Mouse (Mus musculus) fibroblast of lung, adult 2 months (primary cell): Measurements from ENCODE around the gene Galnt13.
"Not testable (repeated sequence)": the region's sequence is repeated elsewhere in the genome, so short reads cannot be mapped to it uniquely, and the experiment has no call there.

Source experiments
- DNase-seq: peaks from one replicate; pipeline ENCODE4 v3.0.0-alpha.2; 2011; ENCODE audit warnings: low read depth

The Galnt13 gene

DNA sequence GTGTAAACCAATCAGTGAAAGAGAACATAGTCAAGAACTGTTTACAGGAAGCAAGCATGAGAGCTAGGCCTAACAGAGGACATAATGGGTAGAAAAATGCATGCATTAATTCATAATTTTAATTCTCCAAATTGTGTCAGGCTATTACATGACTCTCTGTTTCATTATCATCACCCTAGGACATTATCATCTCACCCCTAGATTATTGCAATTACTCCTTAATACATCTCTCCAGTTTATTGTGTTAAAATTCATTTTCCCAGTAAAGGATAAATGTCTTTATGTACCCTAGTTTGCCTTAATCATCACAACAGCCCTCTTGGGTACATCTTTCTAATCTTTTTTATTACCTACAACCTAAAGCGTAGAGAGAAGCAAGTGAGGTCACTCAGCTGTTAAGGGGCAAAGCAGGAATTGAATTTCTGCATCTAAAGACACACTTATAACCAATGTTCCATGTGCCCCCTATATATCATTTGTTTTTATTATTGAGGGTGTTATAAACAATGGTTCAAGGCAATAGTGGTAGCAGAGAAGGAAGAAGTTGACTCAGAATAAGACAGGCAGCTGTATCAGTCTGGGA, 479.1 kb downstream of the Galnt13 start:
- no peak for DNase-seq

DNA sequence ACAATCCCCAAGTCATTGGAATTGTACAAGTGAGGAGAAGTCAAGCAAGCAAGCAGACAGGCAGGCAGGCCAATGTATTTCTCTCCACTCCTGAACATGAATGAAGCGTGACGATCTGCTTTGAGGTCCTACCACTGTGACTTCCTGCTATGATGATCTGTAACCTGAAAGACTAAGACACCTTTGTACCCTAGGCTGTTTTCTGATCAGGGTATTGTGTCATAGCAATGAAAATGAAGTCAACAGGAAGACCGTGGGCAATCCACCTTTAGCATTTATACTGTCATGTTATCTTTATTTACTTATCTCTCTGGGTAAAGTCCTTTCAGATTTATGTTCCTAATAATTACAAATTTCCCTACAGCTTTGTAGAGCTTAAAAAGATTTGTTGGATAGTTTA, 500.3 kb downstream of the Galnt13 start:
- DNase-seq: no peak

DNA sequence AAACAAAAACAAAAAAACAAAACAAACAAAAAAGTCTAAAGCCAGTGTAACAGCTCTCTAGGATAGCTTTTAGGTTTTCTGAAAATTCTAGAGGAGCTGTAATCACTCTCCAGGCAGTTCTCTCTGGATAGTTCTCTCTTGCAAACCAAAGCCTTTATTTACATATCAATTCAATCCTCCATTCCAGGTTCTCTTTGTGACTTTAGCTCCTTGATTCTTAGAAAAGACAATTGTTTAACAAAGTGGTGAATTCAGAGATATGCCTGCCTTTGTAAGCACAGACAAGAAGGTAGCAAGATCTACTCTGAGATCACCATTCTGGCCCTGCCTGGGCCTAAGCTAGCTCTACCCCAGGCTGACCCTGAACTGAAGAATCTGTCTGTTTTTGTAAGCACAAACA, 501.2 kb downstream of the Galnt13 start:
- no peak for DNase-seq

DNA sequence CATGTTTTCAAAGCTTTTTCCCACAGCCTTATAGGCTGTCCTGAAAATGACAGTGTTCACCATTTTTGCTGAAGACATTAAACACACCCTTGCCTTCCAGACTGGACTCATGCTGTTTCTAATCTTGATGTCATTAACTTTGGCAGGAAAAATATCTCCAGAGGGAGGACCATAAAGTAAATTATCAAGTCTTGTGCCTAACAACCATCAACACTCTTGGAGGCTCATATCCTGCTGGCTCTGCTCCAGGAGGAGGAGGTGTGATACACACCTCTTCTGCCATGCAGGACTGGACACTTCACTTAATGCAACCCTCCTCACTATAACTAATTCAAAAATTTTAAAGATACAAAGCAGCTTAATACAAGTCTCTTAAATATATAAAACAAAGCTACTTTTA, 502.0 kb downstream of the Galnt13 start:
- no peak for DNase-seq

DNA sequence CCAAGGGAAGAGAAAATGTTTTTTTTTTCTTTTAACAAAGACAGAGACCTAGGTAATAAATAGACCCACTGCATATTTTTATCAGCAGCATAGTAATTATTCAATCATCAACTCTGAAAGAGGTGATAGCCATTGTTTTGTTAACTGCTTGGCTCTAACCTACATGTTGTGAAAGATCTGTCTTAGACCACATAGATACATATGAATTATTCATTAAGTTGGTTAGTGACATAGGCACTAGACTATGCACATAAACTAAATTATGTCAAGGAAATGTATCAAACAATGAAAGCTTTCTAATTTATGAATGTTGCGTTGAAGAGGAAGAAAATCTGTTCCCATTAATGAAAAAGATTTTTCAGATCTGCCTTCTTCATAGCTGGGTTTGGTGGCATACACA, 507.3 kb downstream of the Galnt13 start:
- no peak for DNase-seq

DNA sequence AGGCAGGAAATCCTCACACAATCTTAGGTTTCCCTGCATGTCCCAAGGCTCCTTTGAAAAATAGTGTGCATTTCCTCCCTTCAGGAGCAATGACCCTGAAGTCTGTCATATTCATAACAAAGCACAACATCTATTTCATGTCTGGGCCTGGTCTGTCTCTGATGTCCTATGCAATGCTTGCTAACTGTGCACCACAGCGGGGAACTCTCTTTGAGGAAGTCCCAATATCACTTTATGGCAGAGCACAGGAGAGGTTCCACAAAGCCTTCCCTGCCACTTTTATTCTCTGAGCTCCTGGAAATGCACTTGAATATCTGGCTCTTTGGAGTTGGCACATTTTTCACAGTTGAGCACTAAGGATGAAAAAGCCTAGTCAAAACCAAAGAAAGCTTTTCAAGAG, 547.7 kb downstream of the Galnt13 start:
- DNase-seq: no peak

DNA sequence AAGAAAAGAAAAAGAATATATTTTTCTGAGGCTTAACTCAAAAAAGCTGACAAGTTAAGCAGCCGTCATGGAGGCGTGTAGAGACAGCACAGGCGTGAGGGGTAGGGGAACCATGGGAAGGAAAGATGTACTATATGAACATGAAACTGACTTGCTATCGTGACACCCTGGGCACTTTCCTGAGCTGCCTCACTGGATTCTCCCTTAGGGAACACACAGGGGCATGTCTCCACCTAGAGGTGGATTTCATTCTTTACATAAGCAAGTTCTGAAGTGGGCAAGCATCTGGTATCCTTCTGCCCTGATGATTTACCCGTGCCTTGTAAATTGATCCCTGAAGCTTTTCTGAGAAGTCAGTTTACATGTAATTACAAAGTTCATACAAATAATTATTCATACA, 586.4 kb downstream of the Galnt13 start:
- not testable (repeated sequence) for DNase-seq

DNA sequence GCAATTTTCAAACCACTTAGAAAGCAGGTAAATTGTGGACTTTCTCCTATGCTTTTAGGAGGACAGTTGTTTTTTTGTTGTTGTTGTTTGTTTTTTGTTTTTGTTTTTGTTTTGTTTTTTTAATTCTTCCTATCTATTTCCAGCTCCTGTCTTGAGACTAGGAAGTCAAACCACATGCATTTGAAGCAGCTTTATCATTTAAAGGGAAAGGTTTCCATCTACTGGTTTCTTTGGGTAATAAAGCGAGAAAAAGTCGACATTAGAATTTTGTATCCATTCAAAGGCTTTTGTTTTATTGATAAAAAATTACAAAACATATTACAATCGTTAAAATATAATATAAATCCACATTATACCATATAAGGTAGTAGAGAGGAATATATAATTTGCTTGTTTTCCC, 598.5 kb downstream of the Galnt13 start:
- no peak for DNase-seq

DNA sequence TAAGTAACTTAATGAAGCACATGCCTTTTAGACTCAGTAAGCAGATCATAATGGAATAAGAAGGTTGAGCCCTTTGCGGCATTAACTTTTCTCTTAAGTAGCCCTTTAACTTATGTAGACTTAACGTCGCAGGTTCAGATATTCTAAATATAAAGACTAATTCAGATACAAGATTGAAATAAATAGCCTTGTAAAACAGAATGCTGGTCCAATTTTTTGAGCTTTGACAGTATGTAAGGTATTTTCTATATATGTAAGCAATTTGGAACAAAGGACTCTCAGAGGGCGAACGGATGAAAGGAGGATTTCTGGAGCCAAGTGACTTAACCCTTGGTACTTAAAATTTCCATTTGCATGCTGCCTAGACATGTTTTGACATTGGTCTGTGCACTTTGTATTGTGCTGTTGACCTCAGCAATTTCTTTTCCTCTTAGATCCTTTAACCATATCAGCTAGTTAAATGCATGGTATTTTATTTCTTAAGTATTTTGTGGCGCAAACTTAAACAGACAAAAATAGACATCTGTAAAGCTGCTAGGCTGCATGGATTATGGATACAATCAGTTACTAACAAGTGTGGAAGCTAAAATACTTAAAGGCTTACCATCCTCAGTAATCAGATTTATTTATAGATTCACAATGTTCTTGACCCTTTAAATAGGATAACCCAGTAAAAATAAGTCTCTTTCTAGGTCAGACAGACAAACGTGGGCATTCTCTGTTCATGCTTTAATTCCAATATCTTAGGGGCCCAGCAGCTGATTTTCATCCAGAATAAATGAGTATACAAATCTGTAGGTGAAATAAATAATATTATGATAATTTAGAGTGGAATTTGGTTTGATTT, 629.6 kb downstream of the Galnt13 start:
- no peak for DNase-seq

DNA sequence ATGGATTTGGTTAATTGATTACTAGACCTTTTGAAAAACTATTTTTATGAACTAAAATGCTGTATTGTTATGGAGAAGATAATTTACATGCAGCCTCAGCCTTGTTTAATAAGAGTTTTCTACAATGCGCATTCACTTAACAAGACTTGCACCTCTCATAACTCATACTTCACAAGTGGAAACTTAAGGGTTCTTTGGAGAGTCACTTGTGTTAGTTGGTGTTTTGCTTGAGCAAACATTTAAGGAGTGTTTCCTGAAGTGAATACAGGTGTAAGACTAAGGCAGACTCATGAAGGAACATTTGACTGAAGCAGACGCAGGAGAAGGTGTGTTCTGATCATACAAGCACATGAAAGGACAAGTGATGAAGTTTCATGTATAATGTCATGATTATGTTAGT, 649.5 kb downstream of the Galnt13 start:
- no peak for DNase-seq

DNA sequence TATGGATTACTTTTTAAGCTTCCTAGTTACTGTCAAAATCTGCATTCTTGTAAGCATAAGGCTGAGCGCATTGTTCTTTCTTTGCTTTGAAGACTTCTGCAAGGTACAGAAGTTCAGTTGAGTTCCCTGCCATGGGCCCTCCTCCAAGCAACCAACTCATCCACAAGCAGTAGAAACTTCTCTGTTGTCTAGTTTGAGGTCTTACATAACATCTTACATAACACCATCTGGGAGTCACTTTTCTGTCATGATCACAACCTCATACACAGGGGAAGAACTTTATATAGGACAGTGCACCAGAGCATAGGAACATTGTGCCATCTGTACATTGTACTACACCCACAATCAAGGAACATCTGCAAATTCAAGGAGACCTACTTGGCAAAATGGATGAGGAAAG, 651.9 kb downstream of the Galnt13 start:
- DNase-seq: no peak

DNA sequence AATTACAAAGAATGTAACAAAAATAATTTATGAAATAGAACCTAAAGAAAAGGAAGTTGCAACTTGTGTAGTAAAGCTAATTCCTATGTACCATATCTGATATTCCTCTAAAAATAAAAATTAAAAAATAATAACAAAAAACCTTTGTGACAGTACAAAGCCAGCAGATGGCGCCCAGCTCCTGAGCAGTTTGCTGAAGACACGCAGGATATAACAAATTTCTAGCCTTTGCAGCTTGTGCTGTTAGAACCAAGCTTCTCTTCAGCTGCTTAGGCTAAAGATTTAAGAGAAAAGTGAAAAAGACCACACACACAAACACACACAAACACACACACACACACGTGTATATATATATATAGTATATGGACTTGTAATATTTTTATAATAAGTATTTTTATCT, 654.2 kb downstream of the Galnt13 start:
- no peak for DNase-seq

DNA sequence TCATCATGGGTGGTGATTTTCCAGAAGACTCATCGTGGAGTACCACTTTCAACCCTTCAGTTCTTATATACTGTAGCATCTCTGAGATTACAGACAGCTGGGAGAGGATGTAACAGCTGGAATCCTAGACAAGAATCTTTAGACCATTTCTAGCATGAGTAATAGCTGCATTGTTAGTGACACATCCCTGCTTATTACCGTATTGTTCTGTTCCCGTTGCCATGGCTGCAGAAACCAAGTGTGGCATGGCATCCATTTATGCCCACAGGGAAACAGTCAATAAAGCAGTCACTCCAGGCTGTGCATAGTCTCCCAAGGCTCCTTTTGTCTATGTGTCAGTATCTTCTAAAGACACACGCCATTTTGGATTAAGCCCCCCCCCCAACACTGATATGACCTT, 655.4 kb downstream of the Galnt13 start:
- DNase-seq: no peak

DNA sequence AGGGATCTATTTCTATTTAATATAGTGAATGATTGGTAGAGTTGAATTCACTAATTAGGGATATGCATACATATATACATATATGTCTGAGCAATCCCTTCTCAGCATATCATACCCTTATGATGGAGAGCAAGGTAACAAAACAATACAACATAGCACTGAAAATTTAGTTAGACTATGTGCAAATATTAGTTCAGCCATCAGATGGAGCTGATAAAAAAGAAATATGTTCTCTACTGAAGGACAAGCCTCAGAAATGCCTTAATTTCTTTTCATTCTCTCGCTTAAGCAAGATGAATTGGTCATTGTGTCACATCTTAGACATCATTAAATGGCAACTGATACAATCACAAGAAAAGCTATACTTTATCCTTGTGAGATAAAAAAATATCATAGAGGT, 663.0 kb downstream of the Galnt13 start:
- DNase-seq: no peak

DNA sequence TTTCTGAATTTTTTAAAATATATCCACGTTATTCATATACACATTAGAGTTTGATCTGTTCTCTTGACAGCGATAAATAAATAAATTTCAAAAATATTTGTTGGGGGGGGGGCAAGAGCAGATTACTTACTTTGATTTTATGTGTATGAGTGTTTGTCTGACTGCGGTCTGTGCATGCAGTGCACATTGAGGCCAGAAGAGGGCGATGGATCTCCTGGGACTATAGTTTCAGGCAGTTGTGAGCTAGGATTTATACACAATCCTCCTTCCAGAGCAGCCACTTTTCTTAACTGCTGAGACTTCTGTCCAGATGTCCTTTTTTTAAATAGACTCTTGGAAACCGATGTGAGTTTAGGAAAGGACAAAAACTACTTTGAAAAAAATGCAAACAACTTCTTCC, 665.2 kb downstream of the Galnt13 start:
- DNase-seq: no peak

DNA sequence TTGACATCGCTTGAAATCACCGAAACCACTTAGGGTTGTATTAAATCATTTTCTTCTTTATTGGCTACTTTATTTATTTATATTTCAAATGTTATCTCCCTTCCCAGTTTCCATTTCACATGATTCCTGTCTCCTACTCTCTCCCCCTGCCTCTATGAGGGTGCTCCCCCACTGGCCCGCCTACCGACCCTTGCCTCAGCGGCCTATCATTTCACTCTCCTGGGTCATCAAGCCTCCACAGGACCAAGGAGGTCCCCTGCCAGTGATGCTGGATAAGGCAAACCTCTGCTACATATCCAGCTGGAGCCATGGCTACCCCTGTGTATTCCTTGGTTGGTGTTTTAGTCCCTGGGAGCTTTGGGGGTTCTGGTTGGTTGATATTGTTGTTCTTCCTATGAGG, 667.4 kb downstream of the Galnt13 start:
- DNase-seq: no peak

DNA sequence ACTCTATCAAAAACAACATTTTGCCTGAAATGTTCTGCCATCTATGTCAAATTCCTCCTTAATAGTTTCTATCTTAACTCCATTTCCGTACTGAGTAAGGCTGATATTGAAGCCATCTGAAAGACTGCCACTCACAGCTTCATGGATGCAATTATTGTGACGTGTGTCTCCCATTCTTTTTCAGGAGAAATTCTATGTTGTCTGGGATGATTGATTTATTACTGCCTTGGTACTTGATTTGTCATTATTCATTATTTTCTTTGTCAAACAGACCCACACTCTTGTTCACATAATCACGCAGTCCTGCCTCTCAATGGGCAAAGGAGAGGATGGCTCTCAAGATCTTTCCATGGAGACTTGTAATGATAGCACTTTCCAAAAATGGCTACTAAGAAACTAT, 671.7 kb downstream of the Galnt13 start:
- DNase-seq: no peak

DNA sequence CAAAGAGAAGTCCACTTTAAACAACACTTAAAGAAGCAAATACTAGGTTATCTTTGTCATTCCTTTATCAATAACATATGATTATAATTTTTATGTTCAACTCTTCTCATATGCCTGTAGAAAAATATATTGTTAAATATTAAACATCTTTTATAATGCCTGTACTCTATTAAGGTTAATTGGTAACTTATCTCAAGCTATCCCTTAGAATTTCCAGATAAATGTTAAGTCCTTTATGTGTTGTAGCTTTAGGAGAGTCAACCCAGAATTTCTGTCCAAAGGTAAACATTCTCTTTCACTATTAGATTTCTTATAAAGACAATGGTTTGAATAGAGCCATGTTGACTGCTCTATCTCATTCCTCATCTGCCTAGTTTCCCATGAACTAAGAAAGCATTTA, 717.0 kb downstream of the Galnt13 start:
- DNase-seq: no peak

DNA sequence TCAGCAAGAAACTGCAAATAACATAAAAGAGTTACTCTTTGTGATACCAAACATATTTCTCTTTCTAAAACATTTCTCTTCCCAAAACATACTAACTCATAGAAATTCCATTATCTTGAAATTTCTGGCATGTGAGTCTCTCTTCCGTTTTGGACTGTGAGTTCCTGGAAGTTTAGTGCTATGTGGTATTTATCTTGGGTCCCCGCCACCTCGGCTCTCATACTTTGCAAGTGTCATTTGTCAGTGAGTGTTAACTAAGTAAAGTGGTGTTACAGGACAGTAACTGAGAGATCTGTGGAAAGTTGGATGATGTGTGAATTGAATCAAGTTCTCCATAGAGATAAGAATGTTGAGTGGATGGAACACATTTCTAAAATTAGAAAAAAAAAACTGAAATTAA, 728.7 kb downstream of the Galnt13 start:
- DNase-seq: no peak
